Mouse (Mus musculus) CH12.LX (cell line): ENCODE results near the gene Ndufa8. TPM values are rescaled to one million over a fixed set of nuclear protein-coding genes. Genes with fewer than 3 reads are reported as not detected.

ENCODE experiments used
- DNase-seq: peaks from one replicate; pipeline ENCODE4 v3.0.0-alpha.2; 2013; ENCODE audit errors: extremely low read depth
- H3K27ac ChIP-seq: 2 replicates; pipeline ENCODE4 v1.5.1; 2012; ENCODE audit warnings: low read depth, mild to moderate bottlenecking, control low read depth, moderate library complexity; ENCODE audit not compliant: insufficient read depth
- H3K27me3 ChIP-seq: replicated peaks from 2 replicates; pipeline ENCODE3; 2012; ENCODE audit warnings: inconsistent platforms
- H3K36me3 ChIP-seq, 2 experiments: replicated peaks in 1 of 2; 2 replicates each; pipeline versions ENCODE3 to v1.6.1; 2012; ENCODE audit warnings: inconsistent platforms in 1 of 2, low read length in 1 of 2, mild to moderate bottlenecking in 1 of 2, mixed read lengths in 1 of 2, moderate library complexity in 1 of 2; ENCODE audit not compliant: control insufficient read depth in 1 of 2, insufficient read depth in 1 of 2
- H3K4me1 ChIP-seq, 2 experiments: 2 replicates each; pipeline ENCODE4 v1.6.1; 2012; ENCODE audit warnings: inconsistent platforms in 1 of 2, moderate library complexity in 1 of 2; ENCODE audit not compliant: insufficient read depth in 2 of 2, control insufficient read depth in 1 of 2
- H3K4me2 ChIP-seq: 2 replicates; pipeline ENCODE4 v1.6.1; 2012; ENCODE audit warnings: low read depth, mild to moderate bottlenecking, control low read depth; ENCODE audit not compliant: poor library complexity, insufficient read depth, severe bottlenecking
- H3K4me3 ChIP-seq, 3 experiments: fragments of 150-350 bp in 1 of 3; sonication (generic) in 1 of 3; replicated peaks in 1 of 3; 2 replicates each; pipeline versions ENCODE3 to v1.5.1; 2011 to 2012; ENCODE audit warnings: low read depth in 2 of 3, low read length in 2 of 3, mild to moderate bottlenecking in 2 of 3, moderate library complexity in 2 of 3, control low read depth in 1 of 3, improper control_type of control experiment in 1 of 3, inconsistent platforms in 1 of 3, mixed read lengths in 1 of 3; ENCODE audit not compliant: poor library complexity in 1 of 3
- H3K79me2 ChIP-seq: replicated peaks from 2 replicates; pipeline ENCODE4 v1.6.1; 2012; ENCODE audit warnings: mild to moderate bottlenecking, moderate library complexity; ENCODE audit not compliant: control insufficient read depth, poor library complexity, insufficient read depth, severe bottlenecking; ENCODE audit errors: extremely low read depth
- H3K9ac ChIP-seq: 2 replicates; pipeline ENCODE4 v1.6.1; 2012; ENCODE audit warnings: low read depth, mild to moderate bottlenecking, control low read depth, moderate library complexity; ENCODE audit not compliant: insufficient read depth
- H3K9me3 ChIP-seq: replicated peaks from 2 replicates; pipeline ENCODE3; 2012; ENCODE audit warnings: low read length, inconsistent platforms, mixed read lengths
- BHLHE40 ChIP-seq: IDR thresholded peaks from 2 replicates; pipeline ENCODE4 v1.6.1; 2011; ENCODE audit warnings: mild to moderate bottlenecking, low read depth, low read length, improper control_type of control experiment
- ELF1 ChIP-seq: IDR thresholded peaks from 2 replicates; pipeline ENCODE4 v1.6.1; 2014; ENCODE audit warnings: low read depth, mild to moderate bottlenecking, inconsistent platforms, low read length, improper control_type of control experiment
- EP300 ChIP-seq: IDR thresholded peaks from 2 replicates; pipeline ENCODE4 v1.6.1; 2011; ENCODE audit warnings: low read length, improper control_type of control experiment
- GABPA ChIP-seq: IDR thresholded peaks from 2 replicates; pipeline ENCODE4 v1.6.1; 2012; ENCODE audit warnings: low read depth, low read length, improper control_type of control experiment, inconsistent platforms; ENCODE audit not compliant: insufficient replicate concordance
- HCFC1 ChIP-seq: IDR thresholded peaks from 2 replicates; pipeline ENCODE4 v1.6.1; 2012; ENCODE audit warnings: low read depth, mild to moderate bottlenecking, inconsistent platforms, low read length, improper control_type of control experiment
- IRF4 ChIP-seq: IDR thresholded peaks from 2 replicates; pipeline ENCODE4 v1.6.1; 2014; ENCODE audit warnings: low read depth, mild to moderate bottlenecking, inconsistent platforms, low read length, improper control_type of control experiment
- JUN ChIP-seq: IDR thresholded peaks from 2 replicates; pipeline ENCODE4 v1.6.1; 2011; ENCODE audit warnings: low read depth, mild to moderate bottlenecking, low read length, improper control_type of control experiment, moderate library complexity; ENCODE audit not compliant: insufficient read depth
- JUND ChIP-seq: conservative IDR thresholded peaks from 2 replicates; pipeline ENCODE4 v1.6.1; 2011; ENCODE audit warnings: low read depth, low read length, improper control_type of control experiment
- KAT2A ChIP-seq: IDR thresholded peaks from 2 replicates; pipeline ENCODE4 v1.6.1; 2012; ENCODE audit warnings: low read length, improper control_type of control experiment, inconsistent platforms; ENCODE audit not compliant: insufficient replicate concordance
- MEF2A ChIP-seq: IDR thresholded peaks from 2 replicates; pipeline ENCODE4 v1.6.1; 2014; ENCODE audit warnings: low read depth, mild to moderate bottlenecking, inconsistent platforms, low read length, improper control_type of control experiment, borderline replicate concordance
- MXI1 ChIP-seq: IDR thresholded peaks from 2 replicates; pipeline ENCODE4 v1.6.1; 2011; ENCODE audit warnings: mild to moderate bottlenecking, low read depth, low read length, improper control_type of control experiment
- NELFE ChIP-seq: IDR thresholded peaks from 2 replicates; pipeline ENCODE4 v1.6.1; 2011; ENCODE audit warnings: low read depth, low read length, improper control_type of control experiment
- NRF1 ChIP-seq: IDR thresholded peaks from 2 replicates; pipeline ENCODE4 v1.6.1; 2014; ENCODE audit warnings: low read depth, mild to moderate bottlenecking, inconsistent platforms, low read length, improper control_type of control experiment, moderate library complexity
- POLR2A ChIP-seq: IDR thresholded peaks from 2 replicates; pipeline ENCODE4 v1.6.1; 2011; ENCODE audit warnings: low read depth, mild to moderate bottlenecking, improper control_type of control experiment, low read length
- POLR2AphosphoS2 ChIP-seq: IDR thresholded peaks from 2 replicates; pipeline ENCODE4 v1.6.1; 2011; ENCODE audit warnings: low read depth, low read length, improper control_type of control experiment
- SIN3A ChIP-seq: IDR thresholded peaks from 2 replicates; pipeline ENCODE4 v1.6.1; 2012; ENCODE audit warnings: low read length, improper control_type of control experiment, inconsistent platforms
- TBP ChIP-seq: conservative IDR thresholded peaks from 2 replicates; pipeline ENCODE4 v1.6.1; 2011; ENCODE audit warnings: low read depth, low read length, improper control_type of control experiment
- TCF12 ChIP-seq: IDR thresholded peaks from 2 replicates; pipeline ENCODE4 v1.6.1; 2014; ENCODE audit warnings: low read depth, mild to moderate bottlenecking, inconsistent platforms, low read length, improper control_type of control experiment
- USF2 ChIP-seq: conservative IDR thresholded peaks from 2 replicates; pipeline ENCODE4 v1.6.1; 2011; ENCODE audit warnings: low read depth, low read length, improper control_type of control experiment
- ZKSCAN1 ChIP-seq: IDR thresholded peaks from 2 replicates; pipeline ENCODE4 v1.6.1; 2012; ENCODE audit warnings: low read depth, inconsistent platforms, low read length, improper control_type of control experiment, borderline replicate concordance
- ZMIZ1 ChIP-seq: IDR thresholded peaks from 2 replicates; pipeline ENCODE4 v1.6.1; 2012; ENCODE audit warnings: low read depth, mild to moderate bottlenecking, inconsistent platforms, low read length, improper control_type of control experiment
- dilution Hi-C: fragments of 300-500 bp; cut with MboI; formaldehyde crosslinking; loops from 2 replicates; pipeline ENCODE4 v1.14.3; 2020; ENCODE audit warnings: low sequenced_read_pairs; ENCODE audit not compliant: extremely low pct_unique_long_range_greater_than_20kb, extremely low pct_ligation_motif_present
- in situ Hi-C: fragments of 300-500 bp; cut with MboI; formaldehyde crosslinking; loops from 3 replicates; pipeline ENCODE4 v1.14.3; 2019; ENCODE audit warnings: low sequenced_read_pairs, low pct_ligation_motif_present, low pct_unique_long_range_greater_than_20kb, mixed read lengths
- polyA plus RNA-seq: library from polyadenylated mRNA; unstranded; fragments of >175 nt; gene quantifications from 2 replicates; pipeline ENCODE4 v1.2.1, GENCODE M21; 2012; ENCODE audit warnings: low read depth; ENCODE audit not compliant: insufficient read length
- total RNA-seq, 2 experiments: library from RNA; depleted of rRNA; stranded (reverse); fragments of 300-350 nt in 1 of 2; fragments of >200 nt in 1 of 2; gene quantifications; 2 replicates each; pipeline ENCODE4 v1.2.3; 2012 to 2014

Ndufa8 gene
- total RNA-seq (2012; rRNA removed): 119 and 121 TPM in 2 replicates
- total RNA-seq (2014; rRNA removed): 111 and 124 TPM in 2 replicates
- 179 and 203 TPM in 2 replicates for polyA plus RNA-seq

DNA sequence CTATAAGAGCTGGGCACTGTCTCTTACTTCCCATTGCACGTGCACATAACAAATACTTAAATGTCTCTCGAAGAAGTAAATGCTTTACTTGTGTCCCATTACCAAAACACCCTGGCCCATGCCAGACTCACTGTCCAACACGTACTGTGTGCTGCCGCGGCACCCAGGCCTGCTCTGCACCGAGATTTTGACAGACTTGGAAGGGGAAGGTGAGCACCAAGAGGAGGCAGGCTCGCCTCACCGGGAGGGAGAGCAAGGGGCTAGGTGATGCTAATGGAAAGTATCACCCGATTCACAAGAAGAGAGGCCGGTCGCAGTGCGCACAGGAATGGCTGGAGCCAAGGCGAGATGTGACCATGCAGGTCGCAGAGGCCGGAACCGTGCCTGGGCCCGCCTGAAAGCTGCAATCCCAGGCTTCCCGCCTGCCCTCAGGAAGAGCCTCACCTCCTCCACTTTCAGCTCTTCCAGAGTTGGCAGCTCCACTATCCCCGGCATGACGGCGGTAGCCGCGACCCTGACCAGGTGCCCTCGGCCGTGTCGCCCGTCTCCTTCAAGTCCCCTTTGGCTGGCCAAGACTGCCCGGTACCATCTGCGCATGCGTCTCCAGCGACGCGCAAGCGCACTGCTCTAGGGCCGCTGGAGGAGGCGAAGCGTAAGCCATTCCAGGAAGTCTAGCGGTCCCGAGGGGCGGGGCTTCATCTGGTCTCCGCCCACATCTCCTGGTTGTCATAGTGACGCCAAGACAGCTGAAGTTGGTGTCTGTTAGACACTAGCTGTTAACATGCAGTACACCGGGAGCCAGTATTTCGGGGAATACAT, at the start of gene Ndufa8, which contains the start of gene Morn5:
Ndufa8 (minus strand) TSS at position 659 of the 819 bp plus-strand sequence.
Morn5 (plus strand) TSS at position 711 of the 819 bp plus-strand sequence.
- TF ChIP-seq POLR2AphosphoS2: peak; percentile 58; the same call in 1 of the 2 replicates
- no peak for TF ChIP-seq GABPA
- TF ChIP-seq ZKSCAN1: no peak
- peak; percentile 65 for TF ChIP-seq HCFC1
- peak; percentile 75 for TF ChIP-seq TCF12
- TF ChIP-seq ZMIZ1: peak; percentile 54; the same call in 1 of the 2 replicates
- TF ChIP-seq JUND: no peak
- peak; percentile 91 for TF ChIP-seq NELFE
- TF ChIP-seq MXI1: peak; percentile 78
- TF ChIP-seq POLR2A: peak; percentile 89
- 0 out of 2 replicates have a peak, but pooled peaks have one; percentile 7 for TF ChIP-seq IRF4
- no peak for TF ChIP-seq JUN
- no peak for TF ChIP-seq USF2
- TF ChIP-seq MEF2A: no peak
- no peak; the same call in 1 of the 2 replicates for TF ChIP-seq BHLHE40
- TF ChIP-seq KAT2A: no peak
- TF ChIP-seq ELF1: peak; percentile 97
- TF ChIP-seq NRF1: peak; percentile 100
- no peak for TF ChIP-seq SIN3A
- TF ChIP-seq TBP: 0 out of 2 replicates have a peak, but pooled peaks have one; percentile 31
- no peak for TF ChIP-seq EP300
- peaks cover 11% of the 10 kb centered on the region for H3K27me3 ChIP-seq
- peaks cover under 1 to 27% of the 10 kb centered on the region in 2 experiments for H3K36me3 ChIP-seq
- H3K9me3 ChIP-seq: no peaks in the 10 kb centered on the region
- H3K4me2 ChIP-seq: peak within 1 kb of the TSS; percentile 92
- H3K4me1 ChIP-seq: peaks cover 2 to 23% of the 10 kb centered on the region in 2 experiments; a peak in 3 of 4 replicates
- DNase-seq: peak; percentile 97
- H3K9ac ChIP-seq: peak within 1 kb of the TSS; percentile 79
- no peak within 1 kb of the TSS for H3K27ac ChIP-seq
- dilution Hi-C loops: no loop called here
- H3K79me2 ChIP-seq: peaks cover 11% of the 10 kb centered on the region
- in situ Hi-C loops: no loop called here
- peak within 1 kb of the TSS; percentile 82 to 91 (median 91) for H3K4me3 ChIP-seq
